Mouse (Mus musculus): ENCODE data around the gene Olfr904.
"Not testable (repeated sequence)": the region's sequence is repeated elsewhere in the genome, so short reads cannot be mapped to it uniquely, and the experiment has no call there.

Gene Olfr904

DNA sequence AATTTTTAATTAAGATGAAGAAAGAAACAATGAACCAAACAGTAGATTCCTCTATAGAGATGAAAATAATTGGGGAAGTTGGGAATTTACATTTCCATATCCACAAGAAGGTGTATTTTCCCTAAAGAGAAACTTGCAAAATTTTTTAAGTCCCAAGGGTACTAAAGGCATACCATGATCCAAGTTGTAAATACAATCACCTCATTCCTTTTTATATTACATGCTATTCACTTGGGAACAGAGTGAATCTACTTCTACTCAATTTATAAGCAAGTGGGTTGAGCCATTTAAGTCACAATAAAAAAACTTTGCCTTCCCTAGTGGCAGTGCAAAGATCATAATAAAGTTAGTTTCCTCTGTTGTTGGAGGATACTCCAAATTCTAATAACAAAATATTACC is at the start of gene Olfr904:
Gene Olfr904, plus strand, starts transcription at position 301 of the 400 bp plus-strand sequence.
- no peak for DNase-seq

- DNase-seq, result not testable (repeated sequence)
Observed at GRCm38 (mm10) chr9:38413502-38413901, 49.4 kb upstream of the Olfr904 start.

- no peak for DNase-seq
Observed at GRCm38 (mm10) chr9:38423801-38424200, 39.1 kb upstream of the Olfr904 start.

DNA sequence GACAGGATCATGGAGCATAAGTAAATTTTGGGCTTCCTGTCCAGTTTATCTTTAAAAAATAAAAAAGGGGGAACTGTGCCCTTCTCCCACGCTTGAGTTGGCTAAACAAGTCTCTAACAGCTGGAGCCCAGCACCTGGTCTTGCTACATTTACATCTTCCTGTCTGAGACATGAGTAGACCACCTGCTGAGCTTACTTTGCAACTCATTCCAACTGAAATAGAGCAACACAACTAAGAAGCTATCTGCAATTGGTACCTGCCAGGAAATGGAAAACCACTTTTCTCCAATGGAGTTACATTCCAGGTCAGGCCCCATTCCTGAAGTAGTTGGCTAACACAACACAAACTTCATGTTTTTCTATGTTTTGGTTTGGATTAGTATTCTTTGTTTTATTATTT is 35.9 kb upstream of the Olfr904 start:
- DNase-seq, result no peak

GRCm38 (mm10) chr9:38429155-38429554 is 33.8 kb upstream of the Olfr904 start, which contains the start of gene Olfr901:
TSS of gene Olfr901 (plus strand) at chr9:38429455.
- no peak for DNase-seq

- DNase-seq, result no peak
Observed at GRCm38 (mm10) chr9:38447352-38447751, 15.6 kb upstream of the Olfr904 start, which contains the start of gene Olfr902. TSS of gene Olfr902 (plus strand) at chr9:38447652.

GRCm38 (mm10) chr9:38470807-38471206 is 7.9 kb downstream of the Olfr904 start, which contains the start of gene Olfr905:
TSS of gene Olfr905 (plus strand) at chr9:38471107.
- no peak for DNase-seq

- no peak for DNase-seq
Observed at GRCm38 (mm10) chr9:38486785-38487184, 23.8 kb downstream of the Olfr904 start, which contains the start of gene Olfr906. TSS of gene Olfr906 (plus strand) at chr9:38487085.

GRCm38 (mm10) chr9:38495501-38495900 is 32.6 kb downstream of the Olfr904 start, which contains the start of gene Olfr907:
TSS of gene Olfr907 (plus strand) at chr9:38495801.
- no peak for DNase-seq

- DNase-seq, result no peak
Observed at GRCm38 (mm10) chr9:38512353-38512752, 49.4 kb downstream of the Olfr904 start.
